Mouse (Mus musculus) colon, adult 2 months (tissue): ENCODE data around the gene Zfp367. TPM values are rescaled to one million over a fixed set of nuclear protein-coding genes. Genes with fewer than 3 reads are reported as not detected.

Experiments
- polyA plus RNA-seq: library from polyadenylated mRNA; depleted of rRNA; stranded (reverse); fragments of >200 nt; gene quantifications from 2 replicates; pipeline ENCODE4 v1.2.3, GENCODE M21; 2012; rRNA removed

Zfp367 gene
- 4.5 and 4.7 TPM in 2 replicates for polyA plus RNA-seq

GRCm38 (mm10) chr13:64153083-64153682 lies at the start of gene Zfp367:
Zfp367 (minus strand) TSS chr13:64153202.

GRCm38 (mm10) chr13:64161548-64161915 lies 8.5 kb upstream of the Zfp367 start, which contains the start of gene Habp4:
Habp4 (plus strand) TSS chr13:64161824.

GRCm38 (mm10) chr13:64128858-64129615 lies 24.0 kb downstream of the Zfp367 start, which contains the start of gene Slc35d2:
Slc35d2 (minus strand) TSS chr13:64129368.

GRCm38 (mm10) chr13:64089130-64089529 lies 63.9 kb downstream of the Zfp367 start, which contains the start of gene Hsd17b3:
Hsd17b3 (minus strand) TSS chr13:64089230.

Other genes with a start within 250 kb of the Zfp367 start
- gene Hsd17b3, start 64.0 kb downstream of the Zfp367 start, polyA plus RNA-seq, result not detected in 2 replicates
- gene Slc35d2, start 23.8 kb downstream of the Zfp367 start, polyA plus RNA-seq, result 3.2 and 6.4 TPM in 2 replicates
- 11.8 and 15.3 TPM in 2 replicates for gene Habp4, start 8.6 kb upstream of the Zfp367 start, polyA plus RNA-seq
- gene Cdc14b, start 122.1 kb upstream of the Zfp367 start, polyA plus RNA-seq, result 2.4 and 3.4 TPM in 2 replicates
- gene Aaed1, start 159.5 kb upstream of the Zfp367 start, polyA plus RNA-seq, result 10.8 and 13.6 TPM in 2 replicates
- gene Ctsl, start 217.7 kb upstream of the Zfp367 start, polyA plus RNA-seq, result 47.0 and 67.9 TPM in 2 replicates